Mouse (Mus musculus) olfactory bulb, adult 2 months (tissue): Measurements from ENCODE around the gene Rap1gap.

Source experiments
- CTCF ChIP-seq: fragments of 200-500 bp; IDR thresholded peaks from 2 replicates; pipeline ENCODE4 v1.5.1; 2012; ENCODE audit warnings: low read depth, mild to moderate bottlenecking, low read length, moderate library complexity; ENCODE audit not compliant: insufficient read depth
- POLR2A ChIP-seq: fragments of 200-500 bp; IDR thresholded peaks from 2 replicates; pipeline ENCODE4 v1.6.1; 2012; ENCODE audit warnings: mild to moderate bottlenecking, low read depth, low read length, moderate library complexity; ENCODE audit not compliant: insufficient read depth

DNA sequence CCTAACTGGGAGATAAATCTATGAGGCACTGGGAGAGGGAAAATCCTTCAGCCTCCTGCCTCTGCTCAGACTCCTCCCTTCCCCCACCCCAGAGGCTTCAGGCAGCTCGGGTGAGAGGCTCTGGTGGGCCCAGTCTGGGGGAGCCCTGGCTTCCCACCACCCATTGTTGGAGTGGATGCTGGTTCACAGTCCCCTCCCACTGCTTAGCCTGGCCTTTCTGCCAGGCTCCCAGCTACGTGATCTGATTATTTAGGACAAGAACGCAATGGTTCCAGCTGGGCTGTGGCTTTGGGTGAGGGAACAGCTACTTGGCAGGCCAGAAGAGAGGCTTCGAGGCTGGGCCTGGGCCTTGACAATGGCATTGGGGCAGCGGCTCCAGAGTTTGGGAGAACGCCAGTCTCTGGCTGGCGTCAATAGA is 101.0 kb downstream of the Rap1gap start:
- TF ChIP-seq CTCF (no peak), POLR2A (no peak)
